Mouse (Mus musculus): ENCODE data around the gene Dock4.

The Dock4 gene

DNA sequence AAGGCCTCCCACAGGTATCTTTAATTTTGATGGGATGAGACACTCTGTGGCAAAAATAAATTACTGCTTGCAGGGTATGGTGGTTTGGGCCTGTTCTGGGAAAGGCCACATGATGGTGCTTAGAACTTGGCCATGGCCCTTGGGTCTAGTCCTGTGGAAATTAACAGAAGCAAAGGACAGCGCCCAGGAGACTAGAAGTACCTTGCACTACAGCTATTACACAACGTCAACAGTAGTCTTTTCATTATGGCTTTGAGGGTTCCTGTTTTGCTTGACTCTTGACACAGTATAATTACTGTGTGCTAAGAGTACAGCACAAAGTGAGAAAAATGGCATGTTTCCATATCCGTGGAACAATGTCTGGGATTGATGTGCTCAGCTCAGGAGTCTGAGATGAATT lies 300.3 kb downstream of the Dock4 start:
- DNase-seq (ENCODE audit: low spot score in 2 of 2): no peak

DNA sequence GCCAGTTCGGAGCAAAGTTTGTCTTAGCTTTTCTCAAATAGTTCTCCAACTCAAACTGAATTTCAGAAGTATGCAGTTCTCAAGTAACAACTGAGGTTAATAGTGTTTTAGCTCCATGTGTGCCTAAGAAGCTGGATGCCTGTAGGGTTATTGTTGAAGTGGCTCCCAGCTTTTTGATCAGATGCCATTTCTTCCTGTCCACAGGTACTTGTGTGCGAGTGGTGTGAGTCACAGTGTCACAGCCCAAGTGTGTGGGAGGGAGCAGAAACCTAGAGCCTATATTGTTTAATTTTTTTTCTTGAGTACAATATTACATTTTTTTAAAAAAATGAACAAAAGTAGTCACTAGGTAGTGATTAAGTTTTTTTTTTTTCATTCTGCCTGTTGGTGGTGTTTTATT lies 313.5 kb downstream of the Dock4 start:
- DNase-seq (ENCODE audit: low spot score in 2 of 2): no peak

DNA sequence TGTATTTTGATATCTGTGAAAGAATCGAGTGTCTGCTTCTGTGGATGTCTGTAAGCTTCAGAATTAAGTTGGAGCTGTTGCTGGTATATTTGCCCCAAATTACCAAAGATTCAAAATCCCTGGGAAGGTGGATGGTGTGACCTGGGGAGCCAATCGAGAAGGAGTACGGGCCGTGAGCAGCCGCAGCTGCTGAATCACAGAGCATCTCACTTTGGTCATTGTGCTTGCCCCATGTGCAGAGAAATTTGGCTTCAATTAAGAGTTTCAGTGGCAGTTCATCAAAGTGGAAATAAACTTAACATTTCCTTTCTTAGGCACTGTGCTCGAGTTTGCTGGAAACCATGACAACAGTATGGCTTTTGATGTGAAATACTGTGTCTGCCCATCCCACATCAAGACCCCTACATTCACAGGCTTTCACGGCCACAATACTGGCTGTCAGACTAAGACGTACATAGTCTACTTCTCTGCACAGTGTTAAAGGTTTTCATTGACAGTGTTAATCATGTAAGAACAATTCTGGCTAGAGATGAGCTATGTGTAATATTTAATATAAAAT lies 321.6 kb downstream of the Dock4 start:
- DNase-seq (ENCODE audit: low spot score in 2 of 2): no peak

DNA sequence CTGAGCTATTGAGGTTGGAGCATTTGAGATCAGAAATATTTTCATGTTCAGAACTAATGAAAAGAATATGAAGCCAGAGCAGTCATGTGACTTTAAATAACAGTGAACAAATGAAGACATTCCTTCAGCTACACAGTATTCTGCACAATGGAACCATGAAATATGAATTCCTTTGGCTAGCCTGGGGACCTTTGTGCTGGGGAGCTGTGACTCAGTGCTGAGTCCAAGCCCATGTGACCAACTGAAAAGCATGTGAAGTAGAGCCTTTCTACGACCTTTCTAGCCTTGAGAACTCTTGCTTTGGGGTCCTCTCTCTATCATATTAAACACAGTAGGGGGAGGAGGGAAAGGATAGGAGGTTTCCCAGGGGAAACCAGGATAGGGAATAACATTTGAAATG lies 327.3 kb downstream of the Dock4 start:
- DNase-seq (ENCODE audit: low spot score in 2 of 2): no peak

DNA sequence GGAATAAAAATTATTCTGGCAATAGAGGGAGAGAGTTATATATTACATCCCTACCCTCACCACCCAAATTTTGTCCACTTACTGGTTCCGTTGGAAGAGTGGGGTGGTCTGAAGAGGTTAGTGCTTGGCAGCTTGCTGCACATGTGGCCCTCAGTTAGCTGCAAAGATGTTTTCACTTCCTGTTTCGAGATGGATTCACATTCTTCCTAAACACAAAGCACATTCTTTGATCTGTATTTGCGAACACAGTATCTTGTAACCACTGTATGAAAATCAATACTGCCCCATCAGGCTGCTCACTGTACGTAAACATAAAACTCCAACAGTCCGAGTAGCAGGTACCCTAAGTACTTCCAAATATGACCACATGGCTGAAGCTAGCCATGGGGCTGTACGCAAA lies 335.8 kb downstream of the Dock4 start:
- no peak for DNase-seq (ENCODE audit: low spot score in 2 of 2)

DNA sequence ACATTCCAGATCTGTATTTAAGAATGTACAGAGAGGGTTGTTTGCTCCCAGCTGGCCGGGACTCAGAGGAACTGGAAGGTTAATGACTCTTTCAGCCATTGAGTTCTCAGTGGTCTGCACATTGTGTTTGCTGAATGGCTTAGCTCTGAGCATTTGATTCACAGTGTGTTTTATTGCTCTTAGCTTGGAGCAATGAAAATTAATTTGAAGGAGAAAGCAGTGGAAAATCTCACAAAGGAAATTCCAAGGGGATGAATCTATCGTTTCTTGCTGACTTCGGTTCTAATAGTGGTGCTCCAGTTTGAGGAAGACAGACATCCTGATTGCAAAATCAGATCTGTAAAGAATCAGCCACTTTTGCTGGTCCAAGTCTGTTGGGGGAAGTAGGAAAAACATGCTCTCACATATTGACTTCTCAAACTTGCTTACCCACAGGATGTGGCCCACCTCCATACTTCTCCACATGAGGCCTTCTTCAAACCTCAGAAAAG lies 342.9 kb downstream of the Dock4 start:
- no peak for DNase-seq (ENCODE audit: low spot score in 2 of 2)

DNA sequence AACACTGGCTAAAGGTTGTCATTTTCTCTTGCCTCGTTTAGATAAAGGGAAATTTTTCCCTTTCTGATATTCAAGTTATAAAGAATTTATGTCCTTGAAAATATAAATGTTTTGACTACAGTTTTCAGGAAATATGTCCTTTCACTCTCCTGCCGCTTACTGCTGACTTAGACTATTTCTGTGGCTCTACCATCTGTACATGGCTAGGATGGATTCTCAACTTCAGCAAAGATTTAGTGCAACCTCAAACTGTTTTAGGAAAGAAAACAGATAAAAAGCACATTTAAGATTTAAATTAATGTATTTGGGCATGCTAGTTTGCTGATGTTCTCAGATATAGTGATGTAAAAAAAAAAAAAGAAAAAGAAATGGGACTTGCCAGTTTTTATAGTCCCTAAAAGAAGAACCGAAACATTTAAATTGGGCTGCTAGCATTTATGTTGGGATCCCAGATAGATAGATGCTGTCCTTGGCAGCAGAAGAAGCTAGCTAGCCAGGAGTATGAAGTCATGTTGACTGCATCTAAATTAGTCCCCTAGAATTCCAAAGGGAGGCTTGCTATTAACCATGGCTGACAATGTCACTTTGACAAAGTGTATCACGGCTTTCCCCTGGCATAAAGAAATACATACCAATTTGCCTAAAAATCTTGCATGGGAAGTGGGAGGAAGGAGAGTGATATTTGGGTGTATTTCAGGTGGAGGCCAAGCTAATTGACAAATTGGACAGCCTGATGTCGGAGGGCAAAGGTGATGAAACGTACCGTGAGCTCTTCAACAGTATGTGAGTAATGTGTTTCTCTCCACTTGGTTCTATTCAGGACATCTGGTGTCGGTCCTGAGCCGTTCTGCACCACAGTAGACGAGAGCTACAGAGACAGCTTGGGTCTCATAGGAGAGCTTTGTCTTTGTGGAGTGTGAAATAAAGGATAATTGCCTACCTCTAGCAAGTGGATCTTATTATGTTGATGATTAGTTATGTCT lies 343.9 kb downstream of the Dock4 start:
- peak in 1 of 2 experiments; percentile 35 for DNase-seq (ENCODE audit: low spot score in 2 of 2)

DNA sequence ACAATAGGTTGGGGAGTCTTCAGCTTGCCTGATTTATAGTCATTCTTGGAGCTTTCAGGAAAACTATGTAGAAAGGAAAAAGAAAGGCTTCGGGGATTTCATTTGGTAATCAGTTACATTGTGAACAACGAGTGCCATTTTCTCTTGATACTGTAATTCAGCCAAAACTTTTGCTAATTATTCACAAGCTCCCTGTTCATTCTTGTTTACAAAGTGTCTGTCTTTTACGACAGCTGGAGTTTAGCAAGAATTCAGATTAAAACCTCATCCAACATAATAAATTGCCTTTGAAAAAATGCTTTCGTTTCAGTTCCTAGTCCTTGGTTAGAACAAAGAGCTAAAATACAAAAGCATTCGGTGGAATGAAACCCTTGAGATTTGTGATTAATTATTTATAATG lies 345.5 kb downstream of the Dock4 start:
- no peak for DNase-seq (ENCODE audit: low spot score in 2 of 2)

DNA sequence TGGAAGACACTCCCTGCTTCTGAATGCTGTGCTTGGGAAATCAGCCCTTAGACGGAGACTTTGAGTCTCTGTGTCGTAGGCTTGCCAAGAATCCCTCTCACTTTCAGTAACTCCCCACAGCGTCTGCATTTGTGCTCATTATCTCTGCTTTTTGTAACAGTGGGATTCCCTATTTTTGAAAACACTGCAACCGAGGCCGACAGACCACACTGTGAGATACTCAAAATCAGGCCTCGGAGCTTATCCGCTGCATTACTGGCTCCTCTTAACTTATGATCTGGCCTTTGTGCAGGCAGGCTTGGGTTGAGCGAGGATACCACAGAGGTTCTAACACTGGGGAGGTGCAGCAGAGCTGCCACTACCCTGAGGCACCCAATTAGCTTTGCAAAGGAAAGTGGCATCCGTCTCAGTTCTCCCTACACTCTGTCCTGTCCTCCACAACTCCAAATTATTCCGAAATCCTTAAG lies 346.5 kb downstream of the Dock4 start:
- no peak for DNase-seq (ENCODE audit: low spot score in 2 of 2)

DNA sequence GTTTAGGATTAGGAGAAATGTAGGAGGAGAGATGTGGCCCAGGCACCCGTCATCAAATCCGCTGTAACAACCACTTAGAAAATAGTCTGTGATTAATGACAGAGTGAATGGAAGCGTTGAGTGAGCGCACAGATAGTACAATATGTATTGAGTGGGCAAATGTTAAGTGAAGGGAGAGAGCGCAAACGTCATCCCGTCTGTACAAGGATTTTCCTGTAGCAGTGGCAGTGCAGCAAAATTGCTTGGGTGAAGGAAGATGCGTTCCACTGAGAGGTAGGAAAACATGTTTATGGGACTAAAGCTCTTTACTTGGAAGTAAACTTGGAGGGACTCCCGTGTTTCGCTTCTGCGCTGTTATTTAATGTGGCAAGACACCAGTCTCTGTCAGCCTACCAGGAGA lies 348.3 kb downstream of the Dock4 start:
- DNase-seq (ENCODE audit: low spot score in 2 of 2): peak in 1 of 2 experiments; percentile 49

DNA sequence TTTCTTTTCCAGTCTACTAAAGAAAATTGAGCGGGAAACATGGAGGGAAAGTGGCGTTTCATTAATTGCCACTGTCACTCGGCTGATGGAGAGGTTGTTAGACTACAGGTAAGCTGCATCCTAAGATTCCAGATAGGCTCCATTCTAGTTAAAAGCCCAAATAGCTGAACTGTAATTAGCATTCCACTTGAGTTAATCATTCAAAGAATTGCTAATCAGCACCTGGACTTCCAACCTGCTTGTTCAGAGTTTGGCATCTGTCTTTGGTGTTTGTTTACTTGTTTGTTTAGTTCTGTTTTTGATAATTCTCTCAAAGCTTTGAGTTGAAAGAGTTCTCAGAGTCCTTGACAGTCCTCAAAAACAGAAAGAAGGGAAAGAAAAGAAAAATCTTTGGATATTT lies 349.0 kb downstream of the Dock4 start:
- no peak for DNase-seq (ENCODE audit: low spot score in 2 of 2)

DNA sequence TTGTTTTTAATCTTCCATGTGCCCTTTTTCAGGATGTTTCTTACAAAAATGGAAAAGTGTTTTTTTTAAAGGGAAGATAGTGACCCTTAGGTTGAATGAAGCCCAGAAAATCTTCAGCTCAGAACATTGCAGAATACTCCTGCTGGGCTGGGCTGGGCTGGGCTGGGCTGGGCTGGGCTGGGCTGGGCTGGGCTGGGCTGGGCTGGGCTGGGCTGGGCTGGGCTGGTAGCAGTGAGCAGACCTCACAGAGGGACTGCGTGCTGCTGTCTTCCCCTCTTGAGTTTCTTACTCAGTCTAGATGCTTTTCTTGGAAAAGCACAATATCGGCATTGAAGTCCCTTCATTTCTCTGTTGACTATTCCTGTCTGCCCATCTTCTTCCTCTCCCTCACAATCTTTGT lies 350.0 kb downstream of the Dock4 start:
- no peak for DNase-seq (ENCODE audit: low spot score in 2 of 2)

DNA sequence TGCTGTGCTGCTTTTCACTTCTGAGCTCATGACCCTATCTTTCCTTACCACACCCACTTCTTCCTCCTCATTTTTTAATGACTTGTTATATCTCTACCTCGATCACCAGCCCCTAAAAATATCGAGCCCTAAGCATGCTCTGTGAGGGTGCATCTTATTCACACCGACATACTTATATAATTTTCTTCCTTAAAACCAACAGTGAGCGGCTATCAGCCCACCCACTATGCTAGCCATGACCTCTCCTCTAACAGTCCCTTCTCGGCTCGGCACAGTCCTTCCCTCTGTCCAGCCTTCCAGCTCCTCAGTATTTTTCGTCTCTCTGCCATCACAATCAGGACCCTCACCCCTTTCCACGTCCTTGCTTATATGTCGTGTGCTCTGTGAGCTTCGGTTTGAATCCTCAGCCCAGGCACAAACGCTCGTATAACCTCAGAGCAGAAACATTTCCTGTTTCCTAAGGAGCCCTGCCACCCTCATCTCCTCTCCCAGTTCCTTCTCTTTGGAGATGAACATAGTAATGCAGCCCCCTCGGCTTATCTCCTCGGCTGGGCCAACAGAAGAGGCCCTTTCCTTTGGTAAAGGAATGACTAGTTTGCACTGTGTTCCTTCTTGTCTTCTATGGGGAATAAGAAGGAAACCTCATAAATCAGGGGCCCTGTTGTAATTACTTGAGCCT lies 351.2 kb downstream of the Dock4 start:
- DNase-seq (ENCODE audit: low spot score in 2 of 2): no peak

DNA sequence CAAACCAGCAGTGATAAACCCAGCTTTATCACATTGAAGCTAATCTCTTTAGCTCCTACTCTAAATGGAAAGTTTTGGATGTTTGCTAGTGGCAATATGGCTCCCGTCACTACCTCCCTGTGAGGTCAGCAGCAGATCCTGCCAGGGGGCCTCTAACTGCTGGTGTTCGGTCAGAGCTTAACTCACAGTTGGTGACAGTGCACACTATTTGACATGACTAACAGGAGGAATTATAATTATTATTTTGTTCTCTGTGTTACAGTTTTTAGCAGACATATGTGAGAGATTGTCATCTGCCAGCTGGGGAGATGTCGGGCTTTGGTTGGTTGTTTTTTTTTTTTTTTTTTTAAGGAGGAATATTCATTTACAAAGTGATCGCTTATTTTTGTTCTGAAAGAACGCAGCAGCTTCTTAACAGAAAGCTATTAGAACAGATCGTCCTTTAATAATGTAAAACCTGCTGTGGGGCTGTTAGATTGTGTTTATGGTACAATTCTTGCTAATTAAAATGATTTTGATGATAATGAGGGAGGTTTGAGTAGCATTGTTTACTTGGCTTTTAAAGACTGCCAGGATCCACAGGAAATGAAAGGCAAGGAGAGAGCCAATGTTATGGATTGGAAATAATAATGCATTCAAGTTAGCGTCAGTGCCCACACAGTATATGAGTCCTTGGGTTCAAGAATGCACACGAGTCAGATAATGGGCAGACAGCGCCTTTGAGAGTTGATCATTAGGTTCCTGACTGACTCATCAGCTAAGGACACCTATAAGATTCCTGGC lies 352.0 kb downstream of the Dock4 start:
- no peak for DNase-seq (ENCODE audit: low spot score in 2 of 2)

DNA sequence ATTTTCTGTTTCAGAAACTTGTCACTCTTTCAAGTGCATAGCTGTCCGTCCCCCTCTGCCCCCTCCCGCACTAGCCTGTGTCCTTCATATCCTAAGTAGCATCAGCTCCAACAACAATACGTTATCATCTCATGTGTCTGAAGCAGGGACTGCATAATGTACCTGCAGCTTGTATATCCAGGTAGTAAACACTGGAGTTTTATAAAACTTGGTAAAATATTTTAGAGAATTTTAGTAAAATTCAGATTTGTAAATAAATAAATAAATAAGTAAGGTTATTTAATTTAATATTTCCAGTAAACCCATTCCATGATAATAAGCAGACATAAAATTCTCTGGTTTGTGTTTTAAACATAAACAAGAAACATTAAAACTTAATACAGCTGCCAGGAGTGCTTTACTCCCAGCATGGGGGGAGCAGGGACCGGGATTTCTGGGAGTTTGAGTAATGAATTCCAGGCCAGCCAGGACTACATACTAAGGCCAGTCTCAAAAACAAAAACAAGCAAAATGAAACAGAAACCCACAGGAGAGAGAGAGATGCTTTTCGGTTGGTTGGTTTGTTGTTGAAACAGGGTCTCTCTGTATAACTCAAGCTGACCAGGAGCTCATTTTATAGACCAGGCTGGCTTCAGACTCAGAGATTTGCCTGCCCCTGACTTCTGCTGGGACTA lies 352.7 kb downstream of the Dock4 start:
- DNase-seq (ENCODE audit: low spot score in 2 of 2): no peak

DNA sequence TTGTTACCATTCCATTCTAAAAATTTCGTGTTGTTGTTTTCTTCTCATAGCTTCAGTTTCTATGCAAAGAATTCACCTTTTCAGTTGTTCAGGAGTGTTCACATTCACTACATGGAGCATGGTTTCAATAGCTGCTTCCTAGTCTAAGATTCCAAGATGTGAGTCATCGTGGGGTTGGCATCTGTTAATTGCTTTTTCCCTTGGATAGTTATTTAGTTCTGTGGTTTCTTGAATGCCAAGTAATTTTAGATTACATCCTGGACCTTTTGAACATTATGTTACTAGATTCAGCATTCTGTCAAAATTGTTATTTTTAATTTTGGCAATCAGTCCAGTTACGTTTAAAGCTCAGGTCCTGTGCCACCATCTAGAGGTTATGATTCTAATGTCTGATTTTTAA lies 355.7 kb downstream of the Dock4 start:
- DNase-seq (ENCODE audit: low spot score in 2 of 2): no peak

DNA sequence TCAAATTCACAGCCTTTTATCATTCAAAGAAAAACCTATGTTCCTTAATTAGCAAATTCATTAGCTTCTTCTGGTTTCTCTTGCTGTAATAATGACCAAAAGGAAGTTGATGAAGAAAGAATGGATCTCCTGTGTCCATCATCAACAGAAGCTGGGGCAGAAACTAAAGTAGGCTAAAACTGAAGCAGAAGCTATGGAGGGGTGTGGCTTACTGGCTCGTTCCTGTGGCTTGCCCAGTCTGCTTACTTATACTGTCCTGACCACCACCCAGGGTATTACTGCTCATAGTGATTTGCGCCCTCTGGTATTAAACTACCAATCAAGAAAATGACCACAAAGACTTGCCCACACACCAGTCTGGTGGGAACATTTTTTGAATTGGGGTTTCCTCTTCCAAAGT lies 359.5 kb downstream of the Dock4 start:
- DNase-seq (ENCODE audit: low spot score in 2 of 2): no peak

DNA sequence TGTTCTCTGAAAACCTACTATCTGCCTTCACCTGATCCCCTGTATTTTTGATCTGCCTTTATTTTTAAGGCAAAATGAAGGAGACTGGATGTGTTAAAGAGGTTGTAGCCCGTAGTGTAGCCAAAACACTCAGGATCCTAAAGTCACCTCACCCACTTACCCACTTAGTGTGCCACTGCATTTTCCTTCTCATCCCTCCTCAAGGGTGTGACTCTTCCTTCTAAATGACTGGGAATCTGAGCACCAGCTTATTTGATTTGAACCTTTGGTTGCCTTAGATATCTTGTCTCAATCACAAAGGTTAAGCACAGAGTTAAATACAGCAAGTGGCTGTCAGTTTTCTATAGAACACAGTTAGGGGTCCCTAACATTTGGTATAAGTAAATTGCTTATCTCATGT lies 362.2 kb downstream of the Dock4 start:
- no peak for DNase-seq (ENCODE audit: low spot score in 2 of 2)

DNA sequence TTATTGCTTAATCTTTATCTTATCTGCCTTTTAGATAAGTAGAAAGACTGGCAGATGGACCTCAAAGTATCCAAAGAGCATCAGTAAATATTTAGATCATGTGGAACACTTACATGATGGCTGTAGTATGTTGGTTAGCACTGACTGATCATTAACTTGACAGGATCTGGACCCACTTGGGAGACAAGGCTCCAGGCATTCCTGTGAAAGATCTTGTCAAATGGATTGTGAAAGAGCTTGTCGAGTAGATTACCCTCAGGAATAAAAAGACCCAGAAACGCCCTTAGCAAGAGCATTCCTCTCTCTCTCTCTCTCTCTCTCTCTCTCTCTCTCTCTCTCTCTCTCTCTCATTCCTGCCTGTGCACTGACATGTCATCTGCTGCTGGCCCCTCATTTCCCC lies 367.7 kb downstream of the Dock4 start:
- DNase-seq (ENCODE audit: low spot score in 2 of 2): no peak

DNA sequence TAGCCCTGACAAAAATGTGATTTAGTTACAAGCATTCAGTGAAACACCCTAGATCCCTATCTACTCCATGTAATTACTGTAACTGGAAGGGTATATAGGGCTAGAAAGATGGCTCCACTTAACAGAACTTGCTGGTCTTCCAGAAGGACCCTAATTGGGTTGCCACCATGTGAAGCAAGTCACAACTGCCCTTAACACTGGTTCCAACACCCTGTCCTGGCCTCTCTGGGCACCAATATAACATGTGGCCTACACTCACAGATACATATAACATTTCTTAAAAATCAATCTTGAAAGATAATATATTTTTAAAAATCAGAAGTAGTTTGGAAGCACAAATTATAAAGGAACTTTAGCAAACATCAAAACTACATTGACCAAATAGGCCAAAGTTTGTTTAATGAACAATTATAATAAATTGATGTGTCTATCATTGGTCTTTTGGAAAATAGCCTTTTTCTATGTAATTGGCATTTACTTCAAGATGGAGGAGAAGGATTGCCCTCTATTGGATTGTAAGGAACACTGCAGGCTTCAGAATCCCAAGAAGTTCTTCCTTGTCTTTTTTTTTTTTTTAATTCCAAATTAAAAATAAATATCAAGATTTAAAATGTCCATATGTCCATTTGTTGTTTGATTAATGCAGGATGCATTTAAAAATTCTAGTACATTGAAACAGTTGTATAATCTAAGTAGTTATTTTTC lies 369.1 kb downstream of the Dock4 start:
- no peak for DNase-seq (ENCODE audit: low spot score in 2 of 2)
